Mouse (Mus musculus): ENCODE results near the gene Zdhhc1.

DNA sequence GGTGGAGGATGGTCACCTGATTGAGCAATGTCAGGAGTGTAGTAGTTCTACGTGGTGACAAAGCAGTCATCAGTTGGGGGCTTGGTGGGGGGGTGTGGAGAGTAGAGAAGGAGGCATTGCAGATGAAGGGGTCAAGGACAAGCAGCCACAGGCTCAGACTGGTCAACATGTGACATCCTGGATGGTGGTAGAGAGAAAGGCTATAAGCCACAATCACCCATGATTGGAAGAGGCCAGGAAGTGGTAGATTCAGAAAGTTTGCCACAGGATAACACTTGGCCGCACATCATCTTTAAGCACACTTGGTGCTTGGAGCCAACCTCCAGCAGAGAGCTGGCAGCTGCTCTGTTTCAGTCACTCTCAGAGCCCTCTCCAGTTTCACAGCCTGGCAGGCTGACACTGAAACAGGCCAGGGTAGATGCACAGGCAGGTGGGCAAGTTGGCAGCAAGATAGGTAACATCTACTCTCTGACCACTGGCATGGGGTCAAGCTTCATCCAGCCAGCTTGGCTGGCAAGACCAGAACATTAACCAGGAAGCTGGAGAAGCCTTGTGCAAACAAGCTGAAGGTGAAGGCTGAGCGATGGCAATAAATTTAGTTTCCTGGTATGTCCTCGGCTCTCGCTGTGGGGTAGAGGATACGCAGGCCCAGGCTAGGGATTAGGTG lies 40.4 kb upstream of the Zdhhc1 start:
- no peak for TF ChIP-seq ELF1 (IDR thresholded peaks at IDR 0.05; ENCODE audit: low read depth, low read length)
- no peak for TF ChIP-seq CTCF (IDR thresholded peaks at IDR 0.05 in 2 of 3, conservative IDR thresholded peaks at IDR 0.05 in 1 of 3; ENCODE audit: control insufficient read depth in 1 of 3, insufficient read depth in 1 of 3, low read depth in 2 of 3, low read length in 3 of 3, poor library complexity in 1 of 3, severe bottlenecking in 1 of 3)
- TF ChIP-seq NRF1 (IDR thresholded peaks at IDR 0.05; ENCODE audit: insufficient read depth, low read depth, low read length, poor library complexity, severe bottlenecking): no peak
- no peak for TF ChIP-seq POLR2A (IDR thresholded peaks at IDR 0.05; ENCODE audit: control insufficient read depth in 1 of 2, insufficient read depth in 1 of 2, low read depth in 1 of 2, low read length in 2 of 2, poor library complexity in 1 of 2)
- TF ChIP-seq ETS1 (IDR thresholded peaks at IDR 0.05; ENCODE audit: low read depth, low read length): no peak
- TF ChIP-seq JUND (IDR thresholded peaks at IDR 0.05; ENCODE audit: low read depth, low read length): no peak

All from MEL (cell line).